Mouse (Mus musculus) midbrain, embryonic 14.5 days (tissue): Measurements from ENCODE around the gene Simc1. TPM values are rescaled to one million over a fixed set of nuclear protein-coding genes. Genes with fewer than 3 reads are reported as not detected.

Experiments
- ATAC-seq: fragments of 200-750 bp; cut with Nextera tagmentation; 2 replicates; pipeline ENCODE4 v1.8.0; 2017; ENCODE audit warnings: moderate number of reproducible peaks, moderate library complexity; ENCODE audit not compliant: low FRiP score, low TSS enrichment
- DNase-seq: peaks from one replicate; pipeline ENCODE4 v3.0.0-alpha.2; 2015
- H3K27ac ChIP-seq: fragments of 300-500 bp; sonication (generic); replicated peaks from 2 replicates; pipeline ENCODE4 v1.5.1; 2014; ENCODE audit warnings: mild to moderate bottlenecking, low read depth, low read length, moderate library complexity
- H3K27me3 ChIP-seq: fragments of 300-500 bp; sonication (generic); 2 replicates; pipeline ENCODE4 v1.6.1; 2014; ENCODE audit warnings: low read length, control low read depth, mixed read lengths; ENCODE audit not compliant: control insufficient read depth, insufficient read depth
- H3K36me3 ChIP-seq: fragments of 300-500 bp; sonication (generic); 2 replicates; pipeline ENCODE4 v1.6.1; 2014; ENCODE audit warnings: low read length, control low read depth; ENCODE audit not compliant: control insufficient read depth, insufficient read depth
- H3K4me1 ChIP-seq: fragments of 300-500 bp; sonication (generic); 2 replicates; pipeline ENCODE4 v1.6.1; 2014; ENCODE audit warnings: mild to moderate bottlenecking, antibody characterized with exemption, low read length, control low read depth; ENCODE audit not compliant: control insufficient read depth, insufficient read depth
- H3K4me2 ChIP-seq: fragments of 300-500 bp; sonication (generic); 2 replicates; pipeline ENCODE4 v1.6.1; 2014; ENCODE audit warnings: mild to moderate bottlenecking, low read length, moderate library complexity
- H3K4me3 ChIP-seq: fragments of 300-500 bp; sonication (generic); replicated peaks from 2 replicates; pipeline ENCODE4 v1.5.1; 2014; ENCODE audit warnings: low read depth, low read length
- H3K9ac ChIP-seq: fragments of 300-500 bp; sonication (generic); replicated peaks from 2 replicates; pipeline ENCODE4 v1.6.1; 2014; ENCODE audit warnings: mild to moderate bottlenecking, low read length, moderate library complexity
- H3K9me3 ChIP-seq: fragments of 300-500 bp; sonication (generic); 2 replicates; pipeline ENCODE4 v1.6.1; 2016; ENCODE audit warnings: low read length, control low read depth, mixed read lengths; ENCODE audit not compliant: control insufficient read depth
- WGBS: fragments of 180-500 bp; shearing (Covaris S2); extraction: QIAGEN DNeasy Blood & Tissue Kit; methylation state at CpG from one replicate; pipeline ENCODE4 v1.1.7; 2014; 5-methylcytosine and 5-hydroxymethylcytosine counted together
- polyA plus RNA-seq: library from polyadenylated mRNA; unstranded; fragments of >200 nt; fragmentation: Nextera tagmentation; extraction: Ambion mirVana; gene quantifications from 2 replicates; pipeline ENCODE4 v1.2.1, GENCODE M21; 2014

Simc1 gene
- polyA plus RNA-seq, 1 experiment from 2014 or later, result 27.9 TPM

DNA sequence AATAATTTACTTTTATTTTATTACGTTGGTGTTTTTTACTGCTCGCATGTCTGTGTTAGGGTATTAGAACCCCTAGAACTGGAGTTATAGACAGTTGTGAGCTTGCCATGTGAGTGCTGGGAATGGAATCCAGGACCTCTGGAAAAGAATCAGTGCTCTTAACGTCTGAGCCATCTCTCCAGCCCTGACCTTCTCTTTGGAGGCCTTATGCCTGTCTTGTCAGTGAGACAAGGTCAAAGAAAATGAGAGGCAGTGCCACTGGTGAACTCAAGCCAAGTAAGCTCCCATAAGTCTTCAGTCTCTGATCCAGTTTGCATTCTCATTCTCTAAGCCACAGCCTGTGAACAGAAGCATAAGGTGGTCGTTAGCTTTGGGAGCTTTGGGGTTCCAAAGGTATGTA, 67.2 kb downstream of the Simc1 start:
- no peak overlapping the region for H3K9ac ChIP-seq
- H3K4me1 ChIP-seq, result peaks cover 4% of the 10 kb centered on the region
- no peaks in the 10 kb centered on the region for H3K9me3 ChIP-seq
- WGBS, result 76% methylated on average over 4 of the region's 4 CpGs
- no peak overlapping the region for H3K4me3 ChIP-seq
- DNase-seq (no peak), ATAC-seq (no peak)
- H3K27ac ChIP-seq, result no peak overlapping the region
- no peaks in the 10 kb centered on the region for H3K36me3 ChIP-seq
- H3K27me3 ChIP-seq, result no peaks in the 10 kb centered on the region
- no peak overlapping the region for H3K4me2 ChIP-seq

DNA sequence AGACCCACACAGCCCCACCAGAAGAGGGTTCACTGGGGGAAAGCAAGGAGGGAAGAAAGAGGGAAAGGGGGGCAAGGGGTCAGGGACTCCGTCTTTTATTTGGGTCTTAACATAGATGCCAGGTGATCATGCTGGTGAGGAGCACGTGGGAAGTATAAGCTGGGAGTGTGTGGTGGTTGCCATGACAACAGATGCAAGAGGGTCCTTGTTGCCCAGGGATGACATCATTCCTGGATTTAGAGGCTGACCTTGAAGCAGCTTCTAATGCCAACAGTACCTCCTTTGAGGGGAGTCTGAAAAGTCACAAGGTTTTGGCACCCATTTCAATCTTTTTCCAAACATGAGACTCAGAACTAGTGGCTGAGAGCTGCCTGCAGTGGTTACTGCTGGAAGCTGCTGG, 68.1 kb downstream of the Simc1 start:
- Histone ChIP-seq H3K4me2 (no peak overlapping the region), H3K9ac (no peak overlapping the region), H3K4me1 (peaks cover 13% of the 10 kb centered on the region), H3K27me3 (no peaks in the 10 kb centered on the region), H3K36me3 (no peaks in the 10 kb centered on the region), H3K4me3 (no peak overlapping the region), H3K9me3 (no peaks in the 10 kb centered on the region), H3K27ac (no peak overlapping the region)
- peak; percentile 33 for DNase-seq
- WGBS, result 10% methylated on average over 2 of the region's 2 CpGs
- ATAC-seq, result no peak

DNA sequence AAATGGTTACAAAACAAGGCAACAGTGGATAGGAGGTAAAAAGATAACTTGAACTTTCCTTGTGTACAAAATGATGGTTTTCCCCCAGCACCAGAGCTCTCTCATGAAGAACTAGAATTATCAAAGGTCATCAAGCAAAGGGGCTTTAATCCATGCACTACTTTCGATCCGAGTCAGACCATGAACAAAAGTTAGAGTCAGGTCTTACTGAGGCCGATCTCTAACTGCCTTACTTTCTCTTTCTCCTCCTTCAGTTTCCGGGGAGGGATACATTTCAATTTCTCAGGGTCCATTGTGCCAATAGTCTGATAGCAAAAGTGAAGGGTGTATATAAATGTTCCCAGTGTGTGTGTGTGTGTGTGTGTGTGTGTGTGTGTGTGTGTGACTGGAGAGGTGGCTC, 69.0 kb downstream of the Simc1 start:
- Histone ChIP-seq H3K9ac (no peak overlapping the region), H3K27ac (no peak overlapping the region), H3K4me3 (no peak overlapping the region), H3K4me1 (peaks cover 14% of the 10 kb centered on the region), H3K9me3 (no peaks in the 10 kb centered on the region), H3K27me3 (no peaks in the 10 kb centered on the region), H3K36me3 (no peaks in the 10 kb centered on the region), H3K4me2 (no peak overlapping the region)
- DNase-seq (no peak), ATAC-seq (no peak)
- WGBS, result 81% methylated on average over 4 of the region's 4 CpGs

DNA sequence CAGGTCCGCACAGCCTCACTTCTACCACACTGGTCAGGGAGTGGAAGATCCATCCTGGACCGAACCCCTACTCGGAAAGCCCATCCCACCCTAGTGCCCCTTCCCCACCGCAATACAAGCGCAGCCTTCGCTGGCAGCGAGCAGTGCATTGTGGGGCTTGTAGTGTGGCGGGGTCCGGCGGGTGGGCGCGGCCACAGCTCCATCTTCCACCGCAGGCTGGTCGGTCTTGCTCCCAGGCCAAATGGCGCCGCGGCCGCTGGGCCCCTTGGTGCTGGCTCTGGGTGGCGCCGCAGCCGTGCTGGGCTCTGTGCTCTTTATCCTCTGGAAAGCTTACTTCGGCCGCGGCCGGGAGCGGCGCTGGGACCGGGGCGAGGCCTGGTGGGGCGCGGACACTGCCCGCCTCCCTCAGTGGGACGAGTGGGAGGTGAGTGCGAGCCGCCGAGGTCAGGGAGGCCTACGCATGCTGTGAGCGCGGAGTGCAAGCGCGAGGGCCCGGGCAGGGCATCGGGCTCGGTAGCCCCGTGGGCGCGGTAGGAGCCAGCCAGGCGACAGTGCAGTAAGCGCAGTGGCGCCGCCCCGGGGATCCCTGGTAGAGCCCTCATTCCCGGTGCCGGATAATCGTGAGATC, 71.4 kb downstream of the Simc1 start, which contains the start of gene Arl10:
Arl10 (plus strand) TSS at position 162 of the 628 bp plus-strand sequence.
- H3K4me3 ChIP-seq, result peak within 1 kb of the TSS; percentile 98
- ATAC-seq (peak; percentile 91), DNase-seq (peak; percentile 89)
- H3K9ac ChIP-seq, result peak within 1 kb of the TSS; percentile 82
- H3K4me2 ChIP-seq, result peak within 1 kb of the TSS; percentile 93
- WGBS, result under 1% methylated on average over 55 of the region's 55 CpGs
- H3K27me3 ChIP-seq, result no peaks in the 10 kb centered on the region
- H3K9me3 ChIP-seq, result no peaks in the 10 kb centered on the region
- peak within 1 kb of the TSS; percentile 75 for H3K27ac ChIP-seq
- H3K36me3 ChIP-seq, result peaks cover 21% of the 10 kb centered on the region
- H3K4me1 ChIP-seq, result peaks cover 14% of the 10 kb centered on the region

DNA sequence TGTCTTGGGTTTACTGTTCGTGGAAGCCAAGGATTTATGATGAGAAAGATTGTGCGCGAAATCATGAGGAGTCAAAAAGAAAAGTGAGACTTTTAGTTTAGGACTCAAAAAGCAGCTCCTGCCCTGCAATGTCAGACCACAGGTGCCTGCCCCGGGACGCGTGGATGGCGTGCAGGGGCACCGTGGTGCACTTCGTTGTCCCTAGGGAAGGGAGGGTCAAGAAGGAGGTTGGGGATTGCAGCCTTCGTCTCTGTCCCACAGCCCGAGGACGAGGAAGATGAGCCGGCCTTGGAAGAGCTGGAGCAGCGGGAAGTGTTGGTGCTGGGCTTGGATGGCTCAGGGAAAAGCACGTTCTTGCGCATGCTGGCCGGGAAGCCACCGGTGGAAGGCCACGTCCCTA, 71.9 kb downstream of the Simc1 start:
- WGBS, result 4% methylated on average over 19 of the region's 19 CpGs
- peak overlapping the region; percentile 82 for H3K9ac ChIP-seq
- ATAC-seq, result peak; percentile 24; the same call in 1 of the 2 replicates
- H3K9me3 ChIP-seq, result no peaks in the 10 kb centered on the region
- peaks cover 24% of the 10 kb centered on the region for H3K36me3 ChIP-seq
- peak overlapping the region; percentile 93 for H3K4me2 ChIP-seq
- no peaks in the 10 kb centered on the region for H3K27me3 ChIP-seq
- H3K4me1 ChIP-seq, result peaks cover 14% of the 10 kb centered on the region
- H3K27ac ChIP-seq, result peak overlapping the region; percentile 57; the same call in 1 of the 2 replicates
- peak; percentile 30 for DNase-seq
- peak overlapping the region; percentile 98 for H3K4me3 ChIP-seq

DNA sequence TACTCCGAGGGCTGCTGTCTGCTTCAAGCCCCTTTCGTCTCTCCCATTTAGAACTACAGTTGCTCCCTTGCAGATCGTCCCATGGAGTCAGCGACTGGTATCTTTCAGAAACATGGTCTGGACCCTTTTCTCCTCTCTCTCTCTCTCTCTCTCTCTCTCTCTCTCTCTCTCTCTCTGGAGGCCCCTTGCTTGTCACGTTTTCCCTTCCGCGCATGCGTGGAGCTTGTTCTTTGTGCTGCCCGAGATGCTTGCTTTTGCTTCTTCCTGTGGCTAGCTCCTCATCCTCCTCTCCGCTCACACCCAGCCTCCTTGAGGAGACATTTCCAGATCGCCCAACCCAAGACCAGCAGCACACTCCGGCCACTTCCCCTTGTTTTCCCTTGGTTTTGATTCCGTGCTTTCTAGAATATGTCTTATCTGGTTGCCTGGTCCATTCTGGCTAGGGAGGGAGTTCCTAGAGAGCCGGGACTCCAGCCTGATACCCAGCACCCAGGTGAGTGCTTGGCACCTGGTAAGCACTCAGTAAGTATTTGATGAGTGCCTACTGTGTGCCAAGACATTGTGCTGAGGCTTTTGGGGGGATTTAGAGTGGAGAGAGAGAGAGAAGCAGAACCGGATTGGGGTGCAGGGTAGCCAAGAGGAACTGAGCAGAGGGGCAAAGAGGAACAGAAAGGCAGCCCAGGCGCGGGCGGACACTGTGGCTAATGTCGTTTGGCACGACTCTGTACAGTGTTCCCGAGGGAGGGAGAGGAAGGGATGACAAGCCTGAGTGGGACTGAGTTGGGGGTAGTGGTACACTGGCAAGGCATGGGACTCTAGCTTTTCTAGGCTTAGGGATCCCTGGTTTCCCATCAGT, 74.3 kb downstream of the Simc1 start:
- H3K36me3 ChIP-seq, result peaks cover 48% of the 10 kb centered on the region
- DNase-seq (no peak), ATAC-seq (no peak)
- no peaks in the 10 kb centered on the region for H3K27me3 ChIP-seq
- 86% methylated on average over 21 of the region's 21 CpGs for WGBS
- no peak overlapping the region for H3K9ac ChIP-seq
- no peaks in the 10 kb centered on the region for H3K9me3 ChIP-seq
- no peak overlapping the region for H3K4me3 ChIP-seq
- peaks cover 14% of the 10 kb centered on the region for H3K4me1 ChIP-seq
- H3K4me2 ChIP-seq, result 0 out of 2 replicates have a peak overlapping the region, but pooled peaks have one; percentile 4
- H3K27ac ChIP-seq, result no peak overlapping the region

DNA sequence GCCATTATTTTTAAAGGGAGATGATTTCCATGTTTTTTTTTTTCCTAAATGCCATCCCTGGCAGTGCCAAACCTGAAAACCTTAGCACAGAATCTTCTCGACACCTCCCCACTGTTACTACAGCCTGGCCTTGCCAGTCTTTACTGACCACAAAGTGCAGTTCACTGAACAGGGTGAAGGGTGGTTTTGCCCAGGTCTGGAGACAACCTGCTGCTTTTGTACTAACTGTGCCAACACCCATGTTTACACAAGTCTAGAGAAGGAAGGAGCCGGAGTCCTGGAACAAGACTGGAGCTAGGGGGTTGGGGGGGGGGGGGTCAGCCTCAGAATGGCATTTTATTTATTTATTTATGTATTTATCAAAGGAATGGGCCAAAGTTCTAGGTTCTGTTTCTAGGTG, 77.8 kb downstream of the Simc1 start:
- ATAC-seq (no peak), DNase-seq (no peak)
- 90% methylated on average over 2 of the region's 2 CpGs for WGBS
- Histone ChIP-seq H3K27ac (no peak overlapping the region), H3K27me3 (no peaks in the 10 kb centered on the region), H3K9ac (no peak overlapping the region), H3K4me3 (no peak overlapping the region), H3K36me3 (peaks cover 82% of the 10 kb centered on the region), H3K9me3 (no peaks in the 10 kb centered on the region), H3K4me1 (peaks cover 4% of the 10 kb centered on the region; the same call in 1 of the 2 replicates), H3K4me2 (no peak overlapping the region)

DNA sequence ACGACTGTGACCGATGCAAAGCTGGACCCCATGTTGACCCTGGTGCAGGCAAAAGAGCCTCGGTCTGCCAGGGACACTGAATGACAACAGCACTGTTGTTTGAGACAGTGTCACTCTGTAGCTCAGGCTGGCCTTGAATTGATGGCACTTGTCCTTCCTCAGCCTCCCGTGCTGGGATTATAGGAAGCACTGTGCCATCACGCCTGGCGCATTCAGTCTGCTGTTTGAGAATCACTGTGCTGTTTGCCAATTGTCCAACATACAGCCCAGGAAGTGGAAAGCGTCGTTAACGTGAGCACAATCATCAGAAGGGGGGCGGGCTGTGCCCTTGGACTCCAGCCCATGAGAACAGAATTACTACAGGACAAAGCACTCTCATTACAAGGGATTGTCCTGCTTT, 78.5 kb downstream of the Simc1 start:
- ATAC-seq (no peak), DNase-seq (no peak)
- 75% methylated on average over 10 of the region's 10 CpGs for WGBS
- H3K27ac ChIP-seq, result no peak overlapping the region
- no peaks in the 10 kb centered on the region for H3K9me3 ChIP-seq
- no peak overlapping the region for H3K9ac ChIP-seq
- H3K36me3 ChIP-seq, result peaks cover 89% of the 10 kb centered on the region
- no peak overlapping the region for H3K4me3 ChIP-seq
- H3K4me1 ChIP-seq, result no peaks in the 10 kb centered on the region
- H3K27me3 ChIP-seq, result no peaks in the 10 kb centered on the region
- H3K4me2 ChIP-seq, result no peak overlapping the region
